Mouse (Mus musculus) myocyte (in vitro differentiated cells): ENCODE data around the gene Syt6. TPM values are rescaled to one million over a fixed set of nuclear protein-coding genes. Genes with fewer than 3 reads are reported as not detected.

Experiments
- H3K27me3 ChIP-seq: one replicate; pipeline ENCODE4 v1.6.1; 2011; ENCODE audit not compliant: control insufficient read depth, insufficient read depth, insufficient read length
- H3K36me3 ChIP-seq: one replicate; pipeline ENCODE4 v1.6.1; 2011; ENCODE audit not compliant: control insufficient read depth, insufficient read depth
- H3K4me2 ChIP-seq: one replicate; pipeline ENCODE4 v1.6.1; 2011; ENCODE audit warnings: low read depth, control low read depth
- H3K4me3 ChIP-seq: one replicate; pipeline ENCODE4 v1.5.1; 2011; ENCODE audit warnings: mild to moderate bottlenecking, control low read depth, moderate library complexity
- H3K79me2 ChIP-seq: one replicate; pipeline ENCODE4 v1.6.1; 2011; ENCODE audit not compliant: control insufficient read depth, insufficient read depth
- H3ac ChIP-seq: one replicate; pipeline ENCODE4 v1.6.1; 2011; ENCODE audit not compliant: control insufficient read depth, insufficient read length
- CEBPB ChIP-seq: IDR thresholded peaks from 2 replicates; pipeline ENCODE4 v1.6.1; 2011; ENCODE audit warnings: mild to moderate bottlenecking, moderate library complexity; ENCODE audit not compliant: poor library complexity, insufficient read depth, severe bottlenecking
- E2F4 ChIP-seq: IDR thresholded peaks from one replicate; pipeline ENCODE4 v1.6.1; 2011; ENCODE audit warnings: mild to moderate bottlenecking, control low read depth, moderate library complexity; ENCODE audit not compliant: insufficient read depth
- MAX ChIP-seq: IDR thresholded peaks from one replicate; pipeline ENCODE4 v1.6.1; 2011; ENCODE audit warnings: low read depth, mild to moderate bottlenecking, control low read depth
- MYOD1 ChIP-seq, 3 experiments: IDR thresholded peaks; one replicate each; pipeline ENCODE4 v1.6.1; 2011; ENCODE audit warnings: control low read depth in 2 of 3, low read depth in 2 of 3, mild to moderate bottlenecking in 2 of 3, moderate library complexity in 1 of 3; ENCODE audit not compliant: insufficient read length in 2 of 3, control insufficient read depth in 1 of 3
- MYOG ChIP-seq, 3 experiments: IDR thresholded peaks; one replicate each; pipeline ENCODE4 v1.6.1; 2011; ENCODE audit warnings: control low read depth in 2 of 3, low read depth in 2 of 3, mild to moderate bottlenecking in 2 of 3; ENCODE audit not compliant: insufficient read length in 2 of 3, control insufficient read depth in 1 of 3, insufficient read depth in 1 of 3
- POLR2A ChIP-seq: IDR thresholded peaks from one replicate; pipeline ENCODE4 v1.6.1; 2011; ENCODE audit warnings: low read depth, mild to moderate bottlenecking, control low read depth, moderate library complexity; ENCODE audit not compliant: insufficient read length
- POLR2AphosphoS2 ChIP-seq: IDR thresholded peaks from one replicate; pipeline ENCODE4 v1.6.1; 2011; ENCODE audit warnings: low read depth, control low read depth; ENCODE audit not compliant: insufficient read length
- REST ChIP-seq: IDR thresholded peaks from one replicate; pipeline ENCODE4 v1.6.1; 2011; ENCODE audit warnings: mild to moderate bottlenecking, control low read depth, moderate library complexity; ENCODE audit not compliant: insufficient read depth, insufficient read length
- SRF ChIP-seq: IDR thresholded peaks from one replicate; pipeline ENCODE4 v1.6.1; 2011; ENCODE audit warnings: low read depth; ENCODE audit not compliant: control insufficient read depth, insufficient read length
- TCF12 ChIP-seq: IDR thresholded peaks from one replicate; pipeline ENCODE4 v1.6.1; 2011; ENCODE audit warnings: mild to moderate bottlenecking, control low read depth; ENCODE audit not compliant: poor library complexity, insufficient read depth, severe bottlenecking
- TCF3 ChIP-seq: IDR thresholded peaks from one replicate; pipeline ENCODE4 v1.6.1; 2011; ENCODE audit warnings: low read depth, control low read depth; ENCODE audit not compliant: insufficient read length
- USF1 ChIP-seq: IDR thresholded peaks from one replicate; pipeline ENCODE4 v1.6.1; 2011; ENCODE audit warnings: low read depth, mild to moderate bottlenecking, control low read depth, moderate library complexity
- polyA plus RNA-seq: library from polyadenylated mRNA; unstranded; fragments of >200 nt; fragmentation: generic; extraction: Trizol; gene quantifications from one replicate; pipeline ENCODE4 v1.2.1, GENCODE M21; 2012; ENCODE audit warnings: missing spikeins

Gene Syt6
- polyA plus RNA-seq, 1 experiment: 0.07 TPM

GRCm38 (mm10) chr3:103601561-103601960 is 26.5 kb downstream of the Syt6 start:
- TF ChIP-seq POLR2A: no peak
- no peak for TF ChIP-seq USF1
- no peak for TF ChIP-seq MYOD1 (IDR thresholded peaks at IDR 0.05; ENCODE audit: control insufficient read depth in 1 of 3, insufficient read length in 2 of 3, low read depth in 2 of 3)
- TF ChIP-seq CEBPB: no peak
- no peak for TF ChIP-seq MYOG (IDR thresholded peaks at IDR 0.05; ENCODE audit: control insufficient read depth in 1 of 3, insufficient read depth in 1 of 3, insufficient read length in 2 of 3, low read depth in 2 of 3)
- TF ChIP-seq SRF: no peak
- TF ChIP-seq REST: no peak
- no peak for TF ChIP-seq POLR2AphosphoS2
- TF ChIP-seq E2F4: no peak
- TF ChIP-seq TCF3: no peak
- no peak for TF ChIP-seq MAX
- Histone ChIP-seq H3K27me3 (no peaks in the 10 kb centered on the region), H3K4me2 (peak overlapping the region; percentile 64)

GRCm38 (mm10) chr3:103606045-103606597 is 31.1 kb downstream of the Syt6 start:
- H3K79me2 ChIP-seq: no peaks in the 10 kb centered on the region
- no peaks in the 10 kb centered on the region for H3K36me3 ChIP-seq
- TF ChIP-seq E2F4 (no peak), REST (no peak), USF1 (no peak), POLR2A (no peak), MAX (no peak), TCF3 (no peak), MYOD1 (IDR thresholded peaks at IDR 0.05; ENCODE audit: control insufficient read depth in 1 of 3, insufficient read length in 2 of 3, low read depth in 2 of 3) (no peak), MYOG (IDR thresholded peaks at IDR 0.05; ENCODE audit: control insufficient read depth in 1 of 3, insufficient read depth in 1 of 3, insufficient read length in 2 of 3, low read depth in 2 of 3) (no peak), SRF (no peak), TCF12 (no peak), POLR2AphosphoS2 (no peak), CEBPB (no peak)
- no peak overlapping the region for H3K4me2 ChIP-seq
- no peak overlapping the region for H3K4me3 ChIP-seq
- H3K27me3 ChIP-seq: no peaks in the 10 kb centered on the region
- no peak overlapping the region for H3ac ChIP-seq

More at GRCm38 (mm10) chr3:103601561-103601960, 26.5 kb downstream of the Syt6 start:
- Histone ChIP-seq H3K36me3 (no peaks in the 10 kb centered on the region), H3K4me3 (no peak overlapping the region), H3K79me2 (no peaks in the 10 kb centered on the region), H3ac (no peak overlapping the region)

- no peaks in the 10 kb centered on the region for H3K36me3 ChIP-seq
- no peak for TF ChIP-seq POLR2AphosphoS2
- TF ChIP-seq E2F4: no peak
- TF ChIP-seq TCF12: no peak
- TF ChIP-seq SRF: no peak
- TF ChIP-seq CEBPB: no peak
- no peak for TF ChIP-seq MAX
- no peak for TF ChIP-seq TCF3
- H3ac ChIP-seq: no peak overlapping the region
- no peaks in the 10 kb centered on the region for H3K27me3 ChIP-seq
- no peak overlapping the region for H3K4me3 ChIP-seq
- H3K4me2 ChIP-seq: no peak overlapping the region
- H3K79me2 ChIP-seq: no peaks in the 10 kb centered on the region
These were observed 31.9 kb downstream of the Syt6 start for GRCm38 (mm10) chr3:103606660-103607595.

- Histone ChIP-seq H3K27me3 (no peaks in the 10 kb centered on the region), H3ac (no peak overlapping the region), H3K36me3 (no peaks in the 10 kb centered on the region), H3K4me3 (no peak overlapping the region), H3K79me2 (no peaks in the 10 kb centered on the region), H3K4me2 (no peak overlapping the region)
- TF ChIP-seq SRF (no peak), MAX (no peak), REST (no peak), CEBPB (no peak), POLR2A (no peak), TCF12 (no peak), TCF3 (no peak), USF1 (no peak), E2F4 (no peak)
These were observed 35.2 kb downstream of the Syt6 start for GRCm38 (mm10) chr3:103610231-103610630.
